Mouse (Mus musculus) bone marrow macrophage, adult 2 months (primary cell): Measurements from ENCODE around the gene Grip1. TPM values are rescaled to one million over a fixed set of nuclear protein-coding genes. Genes with fewer than 3 reads are reported as not detected.

ENCODE experiments used
- H3K27ac ChIP-seq: 2 replicates; pipeline ENCODE4 v1.5.1; 2012; ENCODE audit warnings: low read depth, low read length; ENCODE audit not compliant: insufficient read depth
- H3K4me1 ChIP-seq: 2 replicates; pipeline ENCODE4 v1.6.1; 2012; ENCODE audit warnings: low read length; ENCODE audit not compliant: control insufficient read depth, insufficient read depth
- H3K4me3 ChIP-seq: 2 replicates; pipeline ENCODE4 v1.5.1; 2012; ENCODE audit warnings: mild to moderate bottlenecking, low read length, moderate library complexity; ENCODE audit not compliant: insufficient read depth
- CTCF ChIP-seq: IDR thresholded peaks from 2 replicates; pipeline ENCODE4 v1.5.1; 2012; ENCODE audit warnings: low read depth, mild to moderate bottlenecking, low read length, moderate library complexity
- POLR2A ChIP-seq: IDR thresholded peaks from 2 replicates; pipeline ENCODE4 v1.6.1; 2012; ENCODE audit warnings: mild to moderate bottlenecking, low read depth, low read length, borderline replicate concordance
- polyA plus RNA-seq: library from polyadenylated mRNA; stranded (reverse); fragments of >200 nt; gene quantifications from 2 replicates; pipeline ENCODE4 v1.2.4, GENCODE M21; 2012; ENCODE audit not compliant: missing spikeins, insufficient read depth, insufficient read length

Gene Grip1
- polyA plus RNA-seq, 1 experiment = not detected

- TF ChIP-seq CTCF (no peak), POLR2A (no peak)
- Histone ChIP-seq H3K4me1 (no peaks in the 10 kb centered on the region), H3K27ac (no peak overlapping the region), H3K4me3 (no peak overlapping the region)
These were observed 23.4 kb upstream of the Grip1 start for GRCm38 (mm10) chr10:119430240-119430639.

- no peaks in the 10 kb centered on the region for H3K4me1 ChIP-seq
- H3K27ac ChIP-seq = no peak overlapping the region
- no peak overlapping the region for H3K4me3 ChIP-seq
- TF ChIP-seq CTCF (no peak), POLR2A (no peak)
These were observed 21.8 kb upstream of the Grip1 start for GRCm38 (mm10) chr10:119431801-119432200.

DNA sequence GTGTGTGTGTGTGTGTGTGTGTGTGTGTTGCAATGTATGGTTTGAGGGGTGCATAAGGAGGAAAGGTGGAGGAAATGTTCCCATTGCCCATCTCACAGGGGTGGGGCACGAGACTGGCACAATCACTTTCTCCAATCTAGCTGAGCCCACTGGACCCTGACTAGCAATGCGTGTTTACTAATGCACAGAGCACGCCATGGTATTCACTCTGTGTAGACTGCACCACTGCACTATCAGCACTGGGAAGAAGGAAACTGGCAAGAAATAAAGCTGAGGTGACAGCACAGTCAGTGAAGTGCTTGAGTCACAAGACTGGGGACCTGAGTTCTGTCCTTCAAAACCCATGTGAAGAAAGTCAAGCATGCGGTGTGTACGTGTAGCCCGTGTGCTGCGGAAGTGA, 17.8 kb upstream of the Grip1 start:
- Histone ChIP-seq H3K27ac (no peak overlapping the region), H3K4me1 (no peaks in the 10 kb centered on the region), H3K4me3 (no peak overlapping the region)
- TF ChIP-seq POLR2A (no peak), CTCF (no peak)

GRCm38 (mm10) chr10:119437319-119437718, 16.3 kb upstream of the Grip1 start:
- no peak overlapping the region for H3K27ac ChIP-seq
- H3K4me1 ChIP-seq = no peaks in the 10 kb centered on the region
- TF ChIP-seq POLR2A (no peak), CTCF (no peak)
- H3K4me3 ChIP-seq = no peak overlapping the region

GRCm38 (mm10) chr10:119441743-119442142, 11.9 kb upstream of the Grip1 start:
- TF ChIP-seq POLR2A (no peak), CTCF (no peak)
- no peaks in the 10 kb centered on the region for H3K4me1 ChIP-seq

DNA sequence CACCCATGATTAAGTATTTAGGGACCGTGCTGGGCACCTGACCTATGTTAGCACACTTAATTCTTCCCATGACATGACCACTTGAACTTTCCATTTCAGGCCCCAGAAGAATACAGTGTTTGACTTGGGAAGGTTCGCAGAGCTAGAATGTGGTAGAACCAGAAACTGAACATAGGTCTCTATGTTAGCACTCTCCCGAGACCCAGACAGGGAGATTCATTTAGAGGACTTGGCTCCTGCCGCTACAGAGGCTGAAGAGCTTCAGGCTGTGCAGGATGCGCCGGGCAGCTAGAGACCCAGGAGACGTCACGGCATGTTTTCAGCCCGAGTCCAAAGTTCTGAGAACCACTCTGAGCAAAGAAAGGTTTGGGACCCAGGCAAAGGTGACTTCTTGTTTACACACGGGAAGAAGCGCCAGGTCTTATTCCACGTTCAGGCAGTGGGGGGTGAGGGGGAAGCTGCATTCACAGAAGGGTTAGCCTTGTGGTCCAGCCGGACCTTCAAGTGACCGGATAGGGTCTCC, 6.2 kb upstream of the Grip1 start:
- no peak overlapping the region for H3K4me3 ChIP-seq
- no peak for TF ChIP-seq POLR2A
- H3K4me1 ChIP-seq = no peaks in the 10 kb centered on the region
- H3K27ac ChIP-seq = no peak overlapping the region

More at GRCm38 (mm10) chr10:119441743-119442142, 11.9 kb upstream of the Grip1 start:
- no peak overlapping the region for H3K27ac ChIP-seq
- no peak overlapping the region for H3K4me3 ChIP-seq

GRCm38 (mm10) chr10:119447930-119448329, 5.7 kb upstream of the Grip1 start:
- Histone ChIP-seq H3K4me1 (no peaks in the 10 kb centered on the region), H3K4me3 (no peak overlapping the region), H3K27ac (no peak overlapping the region)
- no peak for TF ChIP-seq CTCF
- TF ChIP-seq POLR2A = no peak

DNA sequence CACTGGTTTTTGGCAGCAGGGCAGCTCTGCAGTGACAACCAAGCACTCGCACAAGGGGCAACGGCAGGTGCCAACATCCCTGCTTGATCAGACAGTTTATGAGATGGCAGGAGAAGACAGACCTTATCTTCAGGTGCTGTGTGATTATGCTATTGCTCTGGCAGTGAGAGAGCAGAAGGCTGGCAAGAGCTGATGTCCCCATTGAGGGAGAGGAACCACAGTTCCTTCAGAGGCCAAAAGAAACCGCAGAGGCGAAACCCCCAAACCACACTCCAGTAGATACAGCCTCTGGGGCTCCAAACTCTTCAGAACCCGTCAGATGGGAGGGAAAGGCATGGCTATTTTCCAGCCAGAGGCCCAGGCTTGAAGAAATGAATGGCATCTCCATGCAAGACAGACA, 932 bp upstream of the Grip1 start:
- Histone ChIP-seq H3K27ac (no peak overlapping the region), H3K4me1 (no peaks in the 10 kb centered on the region), H3K4me3 (no peak overlapping the region)
- TF ChIP-seq POLR2A (no peak), CTCF (no peak)

DNA sequence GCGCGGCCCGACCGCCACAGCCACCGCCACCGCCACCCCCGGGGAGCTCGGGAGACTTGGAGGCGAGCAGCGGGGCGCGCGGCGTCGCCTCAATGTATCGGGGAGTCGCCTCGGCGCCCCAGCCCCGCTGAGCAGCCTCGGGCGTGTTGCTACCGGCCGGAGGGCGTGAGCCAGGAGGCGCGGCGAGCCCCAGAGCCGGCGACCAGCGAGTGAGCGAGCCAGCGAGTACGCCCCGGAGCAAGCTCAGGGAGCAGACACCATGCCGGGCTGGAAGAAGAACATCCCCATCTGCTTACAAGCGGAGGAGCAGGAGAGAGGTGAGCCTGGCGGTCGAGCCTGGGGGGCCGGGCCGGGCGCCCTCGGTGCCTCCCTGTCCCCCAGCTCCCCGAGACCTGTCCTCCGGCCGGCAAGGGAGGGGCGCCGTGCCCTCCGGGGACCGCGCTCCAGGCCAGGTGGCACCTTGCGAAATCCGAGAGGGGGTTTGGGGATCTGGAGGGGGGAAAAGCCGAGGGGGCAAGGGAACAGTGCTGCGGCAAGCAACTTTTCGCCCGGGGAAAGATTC, 557 bp downstream of the Grip1 start:
- no peak overlapping the region for H3K4me3 ChIP-seq
- no peak for TF ChIP-seq POLR2A
- no peak for TF ChIP-seq CTCF
- H3K4me1 ChIP-seq = no peaks in the 10 kb centered on the region
- no peak overlapping the region for H3K27ac ChIP-seq

DNA sequence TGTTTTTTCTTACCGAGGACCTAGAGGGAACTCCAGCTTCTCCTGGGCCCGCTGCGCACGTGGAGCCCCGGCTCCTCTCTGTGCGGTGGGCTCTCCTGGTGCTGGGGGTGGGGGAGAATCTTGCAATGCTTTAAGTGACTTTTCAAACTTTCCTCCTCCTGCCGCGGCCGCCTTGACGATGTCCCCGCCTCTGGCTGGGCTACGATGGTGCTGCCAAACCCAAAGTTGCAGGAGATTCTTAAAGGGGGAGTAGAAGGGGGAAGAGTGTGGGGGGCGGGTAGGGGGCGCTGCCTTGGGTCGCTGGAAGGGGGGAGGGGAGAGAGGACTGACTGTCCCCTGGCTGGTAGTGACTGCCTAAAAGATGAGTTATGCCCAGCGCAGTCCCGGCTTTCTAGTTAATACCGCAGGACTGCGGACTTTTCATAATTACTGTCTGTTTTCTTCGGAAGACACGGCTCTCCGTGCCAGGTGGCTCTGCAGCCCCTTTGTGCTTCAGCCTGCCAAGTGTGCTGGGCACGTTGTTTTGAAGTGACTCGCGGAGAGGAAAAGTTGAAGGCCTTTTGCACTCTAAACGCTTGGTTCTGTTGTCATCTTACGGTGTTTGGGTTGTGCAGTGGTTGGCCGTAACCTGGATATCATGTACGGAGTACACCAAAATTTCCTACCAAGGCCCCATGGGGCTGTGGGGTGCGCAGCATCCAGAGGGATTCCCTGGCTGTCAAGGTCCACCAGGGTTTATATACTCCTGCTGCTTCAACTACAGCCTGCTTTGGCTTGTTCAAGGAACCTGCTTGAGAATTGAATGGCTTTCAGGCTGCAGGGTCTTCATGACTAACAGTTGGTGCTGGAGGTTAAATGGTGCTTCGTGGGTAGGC, 1.3 kb downstream of the Grip1 start:
- no peak overlapping the region for H3K4me3 ChIP-seq
- no peaks in the 10 kb centered on the region for H3K4me1 ChIP-seq
- TF ChIP-seq CTCF (no peak), POLR2A (no peak)
- no peak overlapping the region for H3K27ac ChIP-seq
